Mouse (Mus musculus): ENCODE results near the gene Clasp2.

DNA sequence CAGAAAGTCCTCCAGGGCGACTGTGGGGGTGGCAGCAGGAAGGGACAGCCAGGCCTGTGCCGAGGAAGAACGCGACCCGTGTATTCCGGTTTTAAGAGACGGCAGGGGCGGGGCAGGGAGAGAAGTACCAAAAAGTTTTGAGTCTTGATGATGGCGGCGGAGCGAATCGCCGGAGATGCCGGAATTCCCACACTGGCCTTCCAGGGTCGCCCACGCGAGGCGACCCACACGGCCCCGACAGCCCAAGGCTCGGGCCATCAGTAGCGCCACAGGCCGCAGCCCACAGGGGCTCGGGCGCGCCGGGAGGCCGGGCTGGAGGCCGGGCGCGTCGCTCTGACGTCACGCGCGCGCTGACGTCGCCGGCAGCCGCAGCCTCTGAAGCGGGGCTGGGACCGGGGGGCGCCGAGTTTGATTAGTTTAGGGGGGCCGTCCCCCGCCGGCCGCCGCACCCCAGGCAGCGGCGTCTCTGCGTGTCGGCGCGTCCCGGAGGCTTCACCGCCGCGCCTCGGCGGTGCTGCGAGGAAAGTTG lies at the start of gene Clasp2:
- no peak for TF ChIP-seq CTCF (IDR thresholded peaks at IDR 0.05; ENCODE audit: low read depth, low read length)
- TF ChIP-seq POLR2A (IDR thresholded peaks at IDR 0.05; ENCODE audit: insufficient read depth, low read length): no peak

Data from ES-Bruce4 (cell line).